Mouse (Mus musculus) lung, postnatal 0 days (tissue): ENCODE data around the gene Armh3. TPM values are rescaled to one million over a fixed set of nuclear protein-coding genes. Genes with fewer than 3 reads are reported as not detected.

ENCODE experiments used
- ATAC-seq: fragments of 200-750 bp; cut with Nextera tagmentation; 2 replicates; pipeline ENCODE4 v1.8.0; 2017; ENCODE audit warnings: moderate library complexity
- DNase-seq: peaks from one replicate; pipeline ENCODE4 v3.0.0-alpha.2; 2016; ENCODE audit warnings: low spot score
- H3K27ac ChIP-seq: fragments of 300-500 bp; sonication (generic); 2 replicates; pipeline ENCODE4 v1.5.1; 2014; ENCODE audit warnings: antibody characterized with exemption, mild to moderate bottlenecking, low read length, mixed read lengths
- H3K27me3 ChIP-seq: fragments of 300-500 bp; sonication (generic); replicated peaks from 2 replicates; pipeline ENCODE4 v1.6.1; 2014; ENCODE audit warnings: low read length, mixed read lengths; ENCODE audit not compliant: insufficient read depth
- H3K36me3 ChIP-seq: fragments of 300-500 bp; sonication (generic); 2 replicates; pipeline ENCODE4 v1.6.1; 2014; ENCODE audit warnings: low read length, mixed read lengths; ENCODE audit not compliant: insufficient read depth
- H3K4me1 ChIP-seq: fragments of 300-500 bp; sonication (generic); 2 replicates; pipeline ENCODE4 v1.6.1; 2014; ENCODE audit warnings: antibody characterized with exemption, low read depth, low read length, mixed read lengths; ENCODE audit not compliant: insufficient read depth
- H3K4me2 ChIP-seq: fragments of 300-500 bp; sonication (generic); replicated peaks from 2 replicates; pipeline ENCODE4 v1.6.1; 2014; ENCODE audit warnings: low read depth, mild to moderate bottlenecking, low read length, moderate library complexity, mixed read lengths
- H3K4me3 ChIP-seq: fragments of 300-500 bp; sonication (generic); 2 replicates; pipeline ENCODE4 v1.5.1; 2014; ENCODE audit warnings: low read depth, low read length
- H3K9ac ChIP-seq: fragments of 300-500 bp; sonication (generic); replicated peaks from 2 replicates; pipeline ENCODE4 v1.6.1; 2014; ENCODE audit warnings: low read depth, mild to moderate bottlenecking
- H3K9me3 ChIP-seq: fragments of 300-500 bp; sonication (generic); 2 replicates; pipeline ENCODE4 v1.6.1; 2016; ENCODE audit warnings: low read length, mixed read lengths
- CTCF ChIP-seq: IDR thresholded peaks from 2 replicates; pipeline ENCODE4 v1.5.1; 2016; ENCODE audit warnings: antibody characterized with exemption, mild to moderate bottlenecking
- EP300 ChIP-seq: IDR thresholded peaks from 2 replicates; pipeline ENCODE4 v1.6.1; 2016; ENCODE audit warnings: antibody characterized with exemption, mild to moderate bottlenecking, control low read depth
- whole genome bisulfite sequencing: fragments of 180-500 bp; shearing (Covaris S2); extraction: QIAGEN DNeasy Blood & Tissue Kit; methylation state at CpG from one replicate; pipeline ENCODE4 v1.1.7; 2014; 5-methylcytosine and 5-hydroxymethylcytosine counted together
- polyA plus RNA-seq: library from polyadenylated mRNA; unstranded; fragments of >200 nt; fragmentation: Nextera tagmentation; extraction: Ambion mirVana; gene quantifications from 2 replicates; pipeline ENCODE4 v1.2.1, GENCODE M21; 2015

Gene Armh3
- polyA plus RNA-seq, 1 experiment from 2014 or later = 9.0 TPM

DNA sequence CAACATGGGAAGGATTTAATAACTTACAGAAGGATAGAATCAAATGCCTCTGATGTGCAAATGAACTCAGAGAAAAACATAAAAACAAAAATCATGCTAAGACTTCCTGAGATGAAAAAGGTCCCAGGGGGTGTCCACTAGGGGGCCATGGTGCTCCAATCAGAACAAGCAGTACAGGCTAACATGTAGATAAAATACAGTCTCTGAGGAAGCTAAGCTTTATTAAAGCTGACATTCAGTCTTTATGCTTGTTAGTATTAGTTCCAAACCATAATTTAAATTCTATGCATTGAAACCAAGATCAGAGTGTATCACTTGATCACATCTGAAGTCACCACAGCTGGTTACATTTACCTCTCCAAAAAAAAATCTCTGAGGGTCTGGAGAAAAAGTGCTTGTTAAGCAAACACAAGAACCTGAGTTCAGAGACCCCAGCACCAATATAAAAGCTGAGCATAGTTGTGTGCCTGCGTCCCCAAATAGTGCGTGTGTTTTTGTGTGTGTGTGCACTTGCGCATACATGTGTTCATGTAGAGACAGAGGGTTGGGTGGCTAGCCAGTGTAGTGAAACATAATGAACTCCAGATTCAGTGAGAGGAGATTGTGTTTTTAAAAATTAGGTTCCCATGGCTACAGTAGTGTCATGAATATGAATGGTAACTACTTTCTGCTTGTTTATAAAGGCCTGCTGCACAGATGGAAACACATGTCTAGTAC, 151.1 kb downstream of the Armh3 start:
- 92% methylated on average over 3 of the region's 3 CpGs for WGBS
- peak; percentile 61 for TF ChIP-seq CTCF
- no peak for TF ChIP-seq EP300

DNA sequence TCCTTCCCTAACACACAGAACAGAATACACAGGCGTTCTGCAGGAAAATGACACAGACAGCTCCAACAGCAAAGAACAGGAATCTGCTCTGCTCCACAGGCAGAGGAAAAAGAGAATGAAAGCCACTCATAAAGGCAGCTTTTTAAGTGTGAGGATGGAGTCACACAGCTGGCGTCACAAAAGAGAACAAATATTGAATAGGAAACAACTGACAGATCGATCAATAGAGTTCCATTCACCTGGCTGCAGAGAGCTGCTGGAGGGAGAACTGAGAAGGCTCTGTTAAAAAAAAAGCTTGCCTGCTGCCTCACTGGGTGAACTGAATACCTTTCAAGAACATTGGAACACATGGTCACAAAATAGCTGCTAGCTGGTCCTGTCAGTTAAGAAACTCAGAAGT, 154.1 kb downstream of the Armh3 start:
- ATAC-seq = no peak
- Histone ChIP-seq H3K27me3 (no peaks in the 10 kb centered on the region), H3K27ac (no peak overlapping the region), H3K9me3 (no peaks in the 10 kb centered on the region), H3K4me2 (no peak overlapping the region), H3K36me3 (no peaks in the 10 kb centered on the region), H3K4me3 (no peak overlapping the region), H3K9ac (no peak overlapping the region), H3K4me1 (no peaks in the 10 kb centered on the region)
- TF ChIP-seq EP300 = no peak
- DNase-seq = no peak
- 65% methylated on average over 3 of the region's 3 CpGs for WGBS

More for the DNA sequence above, 151.1 kb downstream of the Armh3 start:
- DNase-seq (peak; percentile 29), ATAC-seq (no peak; the same call in 1 of the 2 replicates)
- Histone ChIP-seq H3K27ac (no peak overlapping the region), H3K27me3 (no peaks in the 10 kb centered on the region), H3K9ac (no peak overlapping the region), H3K4me3 (no peak overlapping the region), H3K9me3 (no peaks in the 10 kb centered on the region), H3K4me1 (no peaks in the 10 kb centered on the region), H3K4me2 (no peak overlapping the region), H3K36me3 (no peaks in the 10 kb centered on the region)

DNA sequence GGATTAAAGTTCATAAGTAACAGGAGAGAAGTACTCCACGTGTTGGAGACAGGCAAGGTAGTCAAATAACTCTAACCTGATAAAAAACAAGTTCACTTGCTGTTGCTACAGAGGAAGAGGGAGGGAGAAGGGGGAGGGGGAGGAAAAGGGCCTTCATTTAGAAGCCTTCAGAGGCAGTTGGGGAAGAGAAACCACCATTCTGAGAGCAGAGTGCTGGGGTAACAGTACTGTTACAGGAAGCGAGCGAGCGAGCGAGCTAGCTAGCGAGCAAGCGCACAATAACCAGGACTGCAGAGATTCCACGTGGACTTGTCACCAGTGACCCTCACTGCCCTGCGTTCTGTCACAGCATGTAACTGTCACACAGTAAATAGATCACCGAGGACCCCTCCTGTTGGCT, 154.9 kb downstream of the Armh3 start:
- no peak overlapping the region for H3K27ac ChIP-seq
- no peaks in the 10 kb centered on the region for H3K36me3 ChIP-seq
- DNase-seq (peak; percentile 33), ATAC-seq (no peak)
- WGBS = 42% methylated on average over 10 of the region's 10 CpGs
- no peaks in the 10 kb centered on the region for H3K27me3 ChIP-seq
- H3K9ac ChIP-seq = no peak overlapping the region
- H3K4me2 ChIP-seq = no peak overlapping the region
- no peaks in the 10 kb centered on the region for H3K9me3 ChIP-seq
- no peak overlapping the region for H3K4me3 ChIP-seq
- no peak for TF ChIP-seq CTCF
- TF ChIP-seq EP300 = no peak
- H3K4me1 ChIP-seq = no peaks in the 10 kb centered on the region

DNA sequence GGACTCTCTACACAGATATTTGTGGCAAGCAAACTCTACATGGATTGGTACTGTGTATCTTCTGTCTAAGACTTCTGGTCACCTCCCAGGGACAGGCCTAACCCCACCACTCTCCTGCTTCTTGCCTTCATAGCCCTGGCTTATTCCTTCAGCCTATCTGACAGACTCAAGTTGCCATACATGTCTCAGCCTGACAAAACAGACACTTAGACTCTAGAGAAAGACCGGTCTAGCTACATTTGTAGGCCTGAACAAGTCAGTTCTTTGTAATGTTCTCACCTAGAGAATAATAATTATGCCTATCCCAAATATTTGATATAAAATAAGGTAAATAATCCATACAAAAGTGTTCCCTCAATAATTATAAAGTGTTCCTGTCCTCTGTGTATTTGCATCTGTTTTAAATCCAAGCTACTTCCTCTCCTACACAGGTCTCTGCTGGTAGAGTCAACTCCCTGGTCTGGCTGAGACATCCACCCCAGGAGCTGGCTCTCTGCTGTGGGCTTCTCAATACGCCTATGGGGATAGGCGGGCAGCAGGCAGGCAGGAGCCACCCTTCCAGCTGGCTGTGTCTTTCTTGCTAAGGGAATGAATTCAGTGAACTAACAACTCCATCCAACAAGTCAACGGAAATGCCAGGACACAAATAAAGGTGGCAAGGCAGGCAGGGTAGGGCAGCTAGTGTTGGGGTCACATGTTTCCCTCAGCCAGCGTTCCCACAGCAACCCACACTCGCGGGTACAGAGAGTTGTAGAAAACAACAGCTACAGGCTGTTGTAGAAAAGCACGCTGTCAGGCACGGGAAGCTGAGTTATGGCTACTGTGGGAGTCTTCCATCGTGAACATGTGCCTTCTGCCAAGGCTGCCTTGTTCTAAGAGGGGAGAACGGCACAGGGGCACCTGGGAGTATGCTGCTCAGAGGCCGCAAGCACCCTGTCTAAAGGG, 161.0 kb downstream of the Armh3 start:
- Histone ChIP-seq H3K4me1 (no peaks in the 10 kb centered on the region), H3K36me3 (no peaks in the 10 kb centered on the region), H3K4me3 (no peak overlapping the region), H3K27ac (no peak overlapping the region), H3K9me3 (no peaks in the 10 kb centered on the region), H3K9ac (no peak overlapping the region), H3K27me3 (no peaks in the 10 kb centered on the region), H3K4me2 (no peak overlapping the region)
- TF ChIP-seq EP300 (no peak), CTCF (no peak)
- DNase-seq (no peak), ATAC-seq (no peak)
- 74% methylated on average over 12 of the region's 12 CpGs for WGBS

DNA sequence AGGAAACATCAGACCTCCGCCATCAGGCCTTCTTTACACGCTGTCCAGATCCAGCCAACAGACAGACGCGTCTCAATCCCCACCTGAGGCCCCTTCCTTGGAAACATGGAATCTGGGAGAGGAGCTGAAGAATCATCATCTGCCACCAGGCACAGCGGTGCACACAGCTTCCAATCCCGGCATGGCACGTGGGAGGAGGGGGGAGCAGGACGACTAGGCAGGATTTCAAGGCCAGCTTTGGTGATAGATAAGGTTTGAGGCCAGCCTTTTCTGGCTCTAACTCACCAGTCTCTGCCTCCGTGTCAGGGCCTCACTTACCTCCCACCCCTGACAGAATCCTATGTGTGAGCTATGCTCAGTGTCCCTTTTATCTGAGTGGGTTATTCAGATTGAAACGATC, 162.8 kb downstream of the Armh3 start:
- H3K4me3 ChIP-seq = no peak overlapping the region

DNA sequence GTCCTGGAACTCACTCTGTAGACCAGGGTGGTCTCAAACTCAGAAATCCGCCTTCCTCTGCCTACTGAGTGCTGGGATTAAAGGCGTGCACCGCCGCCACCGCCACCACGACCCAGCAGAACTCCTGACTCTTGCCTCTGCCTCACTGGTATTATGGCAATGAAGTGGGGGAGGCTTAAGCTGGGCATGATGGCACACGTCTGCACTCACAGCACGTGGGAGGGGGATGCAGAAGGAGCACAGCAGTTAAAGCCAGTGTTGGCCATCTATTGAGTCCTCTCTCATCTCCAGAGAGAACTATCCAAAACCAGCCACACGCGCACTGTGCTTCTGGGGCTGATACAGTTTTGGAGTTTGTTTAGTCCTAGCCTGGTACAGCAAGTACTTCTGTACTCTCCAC, 164.6 kb downstream of the Armh3 start:
- DNase-seq = no peak
- Histone ChIP-seq H3K9ac (no peak overlapping the region), H3K27me3 (no peaks in the 10 kb centered on the region), H3K27ac (no peak overlapping the region), H3K9me3 (no peaks in the 10 kb centered on the region), H3K4me1 (no peaks in the 10 kb centered on the region), H3K4me3 (no peak overlapping the region), H3K36me3 (no peaks in the 10 kb centered on the region), H3K4me2 (no peak overlapping the region)
- no peak for ATAC-seq
- WGBS = 84% methylated on average over 10 of the region's 10 CpGs
- TF ChIP-seq CTCF (no peak), EP300 (no peak)

More for the DNA sequence above, 162.8 kb downstream of the Armh3 start:
- DNase-seq (no peak), ATAC-seq (no peak)
- no peak for TF ChIP-seq CTCF
- no peak for TF ChIP-seq EP300
- Histone ChIP-seq H3K9ac (no peak overlapping the region), H3K27me3 (no peaks in the 10 kb centered on the region), H3K27ac (no peak overlapping the region), H3K4me1 (no peaks in the 10 kb centered on the region), H3K4me2 (no peak overlapping the region), H3K36me3 (no peaks in the 10 kb centered on the region), H3K9me3 (no peaks in the 10 kb centered on the region)
- 77% methylated on average over 10 of the region's 10 CpGs for WGBS
